Mouse (Mus musculus) stomach, postnatal 0 days (tissue): ENCODE measurements at regions not wholly inside any gene's neighbourhood (a gene's known extent, or its start where the extent isn't known, plus 50 kb on each side); places are given as distances from the start of the nearest gene placed in this dataset.

ENCODE experiments used
- CTCF ChIP-seq: IDR thresholded peaks from 2 replicates; pipeline ENCODE4 v1.5.1; 2016; ENCODE audit warnings: antibody characterized with exemption, low read depth, mild to moderate bottlenecking, moderate library complexity
- EP300 ChIP-seq: optimal IDR thresholded peaks from 2 replicates; pipeline ENCODE3; 2016; ENCODE audit warnings: antibody characterized with exemption

DNA sequence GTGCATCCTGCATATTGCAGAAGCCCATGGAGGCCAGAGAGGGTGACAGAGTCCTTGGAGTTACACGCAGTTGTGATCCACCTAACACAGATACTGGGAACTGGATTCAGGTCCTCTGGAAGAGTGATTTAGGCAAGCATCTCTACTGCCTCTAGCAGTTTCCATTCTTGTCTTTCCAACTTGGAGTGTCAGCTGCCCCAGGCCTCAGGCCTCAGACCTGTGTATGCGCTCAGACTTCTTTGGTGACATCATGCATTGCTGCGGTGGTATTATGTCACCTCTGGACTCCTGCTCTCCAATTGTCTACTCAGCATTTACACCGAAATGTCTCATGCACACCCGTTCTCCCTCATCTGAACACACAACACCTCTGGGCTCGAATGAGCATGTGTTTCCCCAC is 164.0 kb upstream of the Tmem45b start:
- TF ChIP-seq EP300, result no peak
- no peak for TF ChIP-seq CTCF
